Mouse (Mus musculus): Measurements from ENCODE around the gene Zdhhc14. TPM values are rescaled to one million over a fixed set of nuclear protein-coding genes. Genes with fewer than 3 reads are reported as not detected.

The Zdhhc14 gene
- polyA plus RNA-seq, 1 experiment, result 0.01 TPM

- H3K27me3 ChIP-seq (ENCODE audit: control insufficient read depth, insufficient read depth, insufficient read length), result peaks cover 33% of the 10 kb centered on the region
- no peaks in the 10 kb centered on the region for H3K79me3 ChIP-seq (ENCODE audit: low read depth)
- no peak for TF ChIP-seq CTCF (IDR thresholded peaks at IDR 0.05; ENCODE audit: control insufficient read depth, insufficient read depth, insufficient read length)
- TF ChIP-seq FOSL1 (IDR thresholded peaks at IDR 0.05; ENCODE audit: insufficient read depth, low read length, poor library complexity, severe bottlenecking), result no peak
- TF ChIP-seq MAX (IDR thresholded peaks at IDR 0.05), result no peak
- TF ChIP-seq USF1 (IDR thresholded peaks at IDR 0.05; ENCODE audit: low read depth), result no peak
- TF ChIP-seq MYOG (IDR thresholded peaks at IDR 0.05; ENCODE audit: control insufficient read depth, extremely low read depth, insufficient read length), result no peak
- TF ChIP-seq CEBPB (IDR thresholded peaks at IDR 0.05; ENCODE audit: low read depth), result no peak
- no peak for TF ChIP-seq MYOD1 (IDR thresholded peaks at IDR 0.05; ENCODE audit: control insufficient read depth, insufficient read length, low read depth)
- no peaks in the 10 kb centered on the region for H3K36me3 ChIP-seq (ENCODE audit: control insufficient read depth, insufficient read depth)
- no peaks in the 10 kb centered on the region for H3K79me2 ChIP-seq (ENCODE audit: control insufficient read depth, insufficient read depth)
- no peak overlapping the region for H3K4me3 ChIP-seq (ENCODE audit: insufficient read depth, poor library complexity, severe bottlenecking)
- no peak overlapping the region for H3ac ChIP-seq (ENCODE audit: control insufficient read depth, insufficient read length, low read depth)
These were observed 56.2 kb downstream of the Zdhhc14 start for GRCm38 (mm10) chr17:5548546-5548945.

- Histone ChIP-seq H3K79me3 (ENCODE audit: low read depth) (no peaks in the 10 kb centered on the region), H3K27me3 (ENCODE audit: control insufficient read depth, insufficient read depth, insufficient read length) (peaks cover 39% of the 10 kb centered on the region), H3ac (ENCODE audit: control insufficient read depth, insufficient read length, low read depth) (no peak overlapping the region), H3K79me2 (ENCODE audit: control insufficient read depth, insufficient read depth) (no peaks in the 10 kb centered on the region), H3K4me3 (ENCODE audit: insufficient read depth, poor library complexity, severe bottlenecking) (no peak overlapping the region), H3K36me3 (ENCODE audit: control insufficient read depth, insufficient read depth) (no peaks in the 10 kb centered on the region)
- TF ChIP-seq CEBPB (IDR thresholded peaks at IDR 0.05; ENCODE audit: low read depth) (no peak), USF1 (IDR thresholded peaks at IDR 0.05; ENCODE audit: low read depth) (no peak), CTCF (IDR thresholded peaks at IDR 0.05; ENCODE audit: control insufficient read depth, insufficient read depth, insufficient read length) (no peak), MYOG (IDR thresholded peaks at IDR 0.05; ENCODE audit: control insufficient read depth, extremely low read depth, insufficient read length) (no peak), FOSL1 (IDR thresholded peaks at IDR 0.05; ENCODE audit: insufficient read depth, low read length, poor library complexity, severe bottlenecking) (no peak), MYOD1 (IDR thresholded peaks at IDR 0.05; ENCODE audit: control insufficient read depth, insufficient read length, low read depth) (no peak), MAX (IDR thresholded peaks at IDR 0.05) (no peak)
These were observed 57.1 kb downstream of the Zdhhc14 start for GRCm38 (mm10) chr17:5549460-5549859.

- H3K79me2 ChIP-seq (ENCODE audit: control insufficient read depth, insufficient read depth), result no peaks in the 10 kb centered on the region
- H3K79me3 ChIP-seq (ENCODE audit: low read depth), result no peaks in the 10 kb centered on the region
- no peak overlapping the region for H3ac ChIP-seq (ENCODE audit: control insufficient read depth, insufficient read length, low read depth)
- no peaks in the 10 kb centered on the region for H3K36me3 ChIP-seq (ENCODE audit: control insufficient read depth, insufficient read depth)
- TF ChIP-seq FOSL1 (IDR thresholded peaks at IDR 0.05; ENCODE audit: insufficient read depth, low read length, poor library complexity, severe bottlenecking), result no peak
- no peak for TF ChIP-seq MYOG (IDR thresholded peaks at IDR 0.05; ENCODE audit: control insufficient read depth, extremely low read depth, insufficient read length)
- TF ChIP-seq MYOD1 (IDR thresholded peaks at IDR 0.05; ENCODE audit: control insufficient read depth, insufficient read length, low read depth), result no peak
- TF ChIP-seq MAX (IDR thresholded peaks at IDR 0.05), result no peak
- no peak for TF ChIP-seq CEBPB (IDR thresholded peaks at IDR 0.05; ENCODE audit: low read depth)
- no peak for TF ChIP-seq USF1 (IDR thresholded peaks at IDR 0.05; ENCODE audit: low read depth)
- TF ChIP-seq CTCF (IDR thresholded peaks at IDR 0.05; ENCODE audit: control insufficient read depth, insufficient read depth, insufficient read length), result no peak
- no peak overlapping the region for H3K4me3 ChIP-seq (ENCODE audit: insufficient read depth, poor library complexity, severe bottlenecking)
- peaks cover 38% of the 10 kb centered on the region for H3K27me3 ChIP-seq (ENCODE audit: control insufficient read depth, insufficient read depth, insufficient read length)
These were observed 58.1 kb downstream of the Zdhhc14 start for GRCm38 (mm10) chr17:5550444-5550843.

- H3K27me3 ChIP-seq (ENCODE audit: control insufficient read depth, insufficient read depth, insufficient read length), result peaks cover 38% of the 10 kb centered on the region
- no peak for TF ChIP-seq MAX (IDR thresholded peaks at IDR 0.05)
- no peak for TF ChIP-seq CTCF (IDR thresholded peaks at IDR 0.05; ENCODE audit: control insufficient read depth, insufficient read depth, insufficient read length)
- no peak for TF ChIP-seq CEBPB (IDR thresholded peaks at IDR 0.05; ENCODE audit: low read depth)
- no peak for TF ChIP-seq FOSL1 (IDR thresholded peaks at IDR 0.05; ENCODE audit: insufficient read depth, low read length, poor library complexity, severe bottlenecking)
- H3ac ChIP-seq (ENCODE audit: control insufficient read depth, insufficient read length, low read depth), result no peak overlapping the region
- no peaks in the 10 kb centered on the region for H3K79me2 ChIP-seq (ENCODE audit: control insufficient read depth, insufficient read depth)
- H3K79me3 ChIP-seq (ENCODE audit: low read depth), result no peaks in the 10 kb centered on the region
- H3K36me3 ChIP-seq (ENCODE audit: control insufficient read depth, insufficient read depth), result no peaks in the 10 kb centered on the region
- H3K4me3 ChIP-seq (ENCODE audit: insufficient read depth, poor library complexity, severe bottlenecking), result no peak overlapping the region
These were observed 58.8 kb downstream of the Zdhhc14 start for GRCm38 (mm10) chr17:5551136-5551535.

GRCm38 (mm10) chr17:5552036-5552760, 59.8 kb downstream of the Zdhhc14 start:
- Histone ChIP-seq H3K4me3 (ENCODE audit: insufficient read depth, poor library complexity, severe bottlenecking) (no peak overlapping the region), H3K27me3 (ENCODE audit: control insufficient read depth, insufficient read depth, insufficient read length) (peaks cover 38% of the 10 kb centered on the region), H3K79me2 (ENCODE audit: control insufficient read depth, insufficient read depth) (no peaks in the 10 kb centered on the region), H3ac (ENCODE audit: control insufficient read depth, insufficient read length, low read depth) (no peak overlapping the region), H3K79me3 (ENCODE audit: low read depth) (no peaks in the 10 kb centered on the region), H3K36me3 (ENCODE audit: control insufficient read depth, insufficient read depth) (no peaks in the 10 kb centered on the region)
- TF ChIP-seq CEBPB (IDR thresholded peaks at IDR 0.05; ENCODE audit: low read depth), result no peak
- TF ChIP-seq CTCF (IDR thresholded peaks at IDR 0.05; ENCODE audit: control insufficient read depth, insufficient read depth, insufficient read length), result no peak
- no peak for TF ChIP-seq MYOD1 (IDR thresholded peaks at IDR 0.05; ENCODE audit: control insufficient read depth, insufficient read length, low read depth)
- no peak for TF ChIP-seq MAX (IDR thresholded peaks at IDR 0.05)
- no peak for TF ChIP-seq MYOG (IDR thresholded peaks at IDR 0.05; ENCODE audit: control insufficient read depth, extremely low read depth, insufficient read length)
- TF ChIP-seq FOSL1 (IDR thresholded peaks at IDR 0.05; ENCODE audit: insufficient read depth, low read length, poor library complexity, severe bottlenecking), result no peak
- no peak for TF ChIP-seq USF1 (IDR thresholded peaks at IDR 0.05; ENCODE audit: low read depth)

All from C2C12 (cell line).